Mouse (Mus musculus): ENCODE measurements around the gene Tmem135. TPM values are rescaled to one million over a fixed set of nuclear protein-coding genes. Genes with fewer than 3 reads are reported as not detected.
"Not testable (repeated sequence)": the region's sequence is repeated elsewhere in the genome, so short reads cannot be mapped to it uniquely, and the experiment has no call there.

Tmem135 gene
- total RNA-seq, 2 experiments from 2014 or later = 43.3 to 51.3 TPM

- DNase-seq = no peak
- intact Hi-C loops (cut with DNase I) = loop anchor here (2.0 to 5.0 kb wide), 2 partner anchors 64 to 71 kb away; partner anchors contain the start of genes Fzd4 and Tmem135
Observed at GRCm38 (mm10) chr7:89337711-89338349, 66.2 kb downstream of the Tmem135 start.

GRCm38 (mm10) chr7:89336434-89336833 is 67.6 kb downstream of the Tmem135 start:
- DNase-seq = no peak
- intact Hi-C loops (cut with DNase I) = loop anchor here (5.0 kb wide), 1 partner anchor 66 kb away; the partner anchor contains the start of genes Fzd4 and Tmem135

- intact Hi-C loops (cut with DNase I) = loop anchor here (5.0 kb wide), 1 partner anchor 67 kb away; the partner anchor contains the start of genes Fzd4 and Tmem135
- DNase-seq = no peak
Observed at GRCm38 (mm10) chr7:89335316-89335715, 68.7 kb downstream of the Tmem135 start.

GRCm38 (mm10) chr7:89329896-89330295 is 74.1 kb downstream of the Tmem135 start:
- no peak for DNase-seq
- intact Hi-C loops (cut with DNase I) = no loop called here

GRCm38 (mm10) chr7:89327731-89328130 is 76.3 kb downstream of the Tmem135 start:
- intact Hi-C loops (cut with DNase I) = no loop called here
- no peak for DNase-seq

- no peak for DNase-seq
- intact Hi-C loops (cut with DNase I) = no loop called here
Observed at GRCm38 (mm10) chr7:89326761-89327160, 77.3 kb downstream of the Tmem135 start.

GRCm38 (mm10) chr7:89326202-89326601 is 77.8 kb downstream of the Tmem135 start:
- intact Hi-C loops (cut with DNase I) = no loop called here

GRCm38 (mm10) chr7:89322741-89323140 is 81.3 kb downstream of the Tmem135 start:
- intact Hi-C loops (cut with DNase I); DNase-seq: not testable (repeated sequence)

More at GRCm38 (mm10) chr7:89326202-89326601, 77.8 kb downstream of the Tmem135 start:
- no peak for DNase-seq

GRCm38 (mm10) chr7:89319351-89319750 is 84.7 kb downstream of the Tmem135 start:
- intact Hi-C loops (cut with DNase I) = no loop called here
- DNase-seq = no peak

GRCm38 (mm10) chr7:89317088-89317487 is 86.9 kb downstream of the Tmem135 start:
- intact Hi-C loops (cut with DNase I); DNase-seq: not testable (repeated sequence)

GRCm38 (mm10) chr7:89316112-89316511 is 87.9 kb downstream of the Tmem135 start:
- intact Hi-C loops (cut with DNase I) = no loop called here
- DNase-seq = no peak

- no peak for DNase-seq
- intact Hi-C loops (cut with DNase I) = no loop called here
Observed at GRCm38 (mm10) chr7:89311555-89311954, 92.5 kb downstream of the Tmem135 start.

GRCm38 (mm10) chr7:89308926-89309325 is 95.1 kb downstream of the Tmem135 start:
- intact Hi-C loops (cut with DNase I) = no loop called here
- no peak for DNase-seq

- intact Hi-C loops (cut with DNase I) = no loop called here
- DNase-seq = no peak
Observed at GRCm38 (mm10) chr7:89308238-89308637, 95.8 kb downstream of the Tmem135 start.

- intact Hi-C loops (cut with DNase I) = no loop called here
Observed at GRCm38 (mm10) chr7:89306831-89307230, 97.2 kb downstream of the Tmem135 start.

GRCm38 (mm10) chr7:89304958-89305357 is 99.1 kb downstream of the Tmem135 start:
- DNase-seq = no peak
- intact Hi-C loops (cut with DNase I) = no loop called here

More at GRCm38 (mm10) chr7:89306831-89307230, 97.2 kb downstream of the Tmem135 start:
- DNase-seq = no peak

GRCm38 (mm10) chr7:89303765-89304164 is 100.3 kb downstream of the Tmem135 start:
- no peak for DNase-seq
- intact Hi-C loops (cut with DNase I) = no loop called here

- intact Hi-C loops (cut with DNase I) = no loop called here
- DNase-seq = no peak
Observed at GRCm38 (mm10) chr7:89298911-89299458, 105.0 kb downstream of the Tmem135 start.

GRCm38 (mm10) chr7:89296941-89297340 is 107.1 kb downstream of the Tmem135 start:
- intact Hi-C loops (cut with DNase I) = no loop called here
- DNase-seq = no peak

GRCm38 (mm10) chr7:89282664-89283063 is 121.4 kb downstream of the Tmem135 start:
- intact Hi-C loops (cut with DNase I) = no loop called here
- DNase-seq = no peak

GRCm38 (mm10) chr7:89270438-89270837 is 133.6 kb downstream of the Tmem135 start:
- DNase-seq; intact Hi-C loops (cut with DNase I): not testable (repeated sequence)

GRCm38 (mm10) chr7:89269826-89270225 is 134.2 kb downstream of the Tmem135 start:
- intact Hi-C loops (cut with DNase I) = loop anchor here (5.0 kb wide), 1 partner anchor 137 kb away; no protein-coding TSS in a partner anchor

More at GRCm38 (mm10) chr7:89269826-89270225, 134.2 kb downstream of the Tmem135 start:
- DNase-seq = no peak
